Mouse (Mus musculus): ENCODE data around the gene Asphd2. TPM values are rescaled to one million over a fixed set of nuclear protein-coding genes. Genes with fewer than 3 reads are reported as not detected.

Asphd2 gene
- polyA plus RNA-seq, 1 experiment from 2014 or later: 1.9 TPM

GRCm38 (mm10) chr5:112366879-112367278 lies 27.8 kb downstream of the Asphd2 start:
- Histone ChIP-seq H3K9me3 (ENCODE audit: control insufficient read depth, low read length) (no peaks in the 10 kb centered on the region), H3K27ac (ENCODE audit: low read length) (no peak overlapping the region), H3K36me3 (ENCODE audit: control insufficient read depth, insufficient read depth, low read length) (peaks cover 18% of the 10 kb centered on the region), H3K4me1 (ENCODE audit: control insufficient read depth, insufficient read depth, low read length) (no peaks in the 10 kb centered on the region), H3K4me2 (ENCODE audit: low read depth, low read length) (no peak overlapping the region), H3K4me3 (ENCODE audit: low read length) (no peak overlapping the region), H3K9ac (ENCODE audit: low read depth, low read length) (no peak overlapping the region), H3K27me3 (replicated peaks; ENCODE audit: control insufficient read depth, insufficient read depth, low read length) (no peaks in the 10 kb centered on the region)
- no peak for ATAC-seq
- 93% methylated on average over 6 of the region's 6 CpGs for whole genome bisulfite sequencing

- Histone ChIP-seq H3K27ac (ENCODE audit: low read length) (no peak overlapping the region), H3K9ac (ENCODE audit: low read depth, low read length) (no peak overlapping the region), H3K4me1 (ENCODE audit: control insufficient read depth, insufficient read depth, low read length) (no peaks in the 10 kb centered on the region), H3K4me3 (ENCODE audit: low read length) (no peak overlapping the region), H3K4me2 (ENCODE audit: low read depth, low read length) (no peak overlapping the region), H3K36me3 (ENCODE audit: control insufficient read depth, insufficient read depth, low read length) (peaks cover 12% of the 10 kb centered on the region), H3K27me3 (replicated peaks; ENCODE audit: control insufficient read depth, insufficient read depth, low read length) (no peaks in the 10 kb centered on the region), H3K9me3 (ENCODE audit: control insufficient read depth, low read length) (no peaks in the 10 kb centered on the region)
- no peak for ATAC-seq
- WGBS: 58% methylated on average over 10 of the region's 10 CpGs
Measured at GRCm38 (mm10) chr5:112364184-112364797, 30.4 kb downstream of the Asphd2 start.

- H3K27ac ChIP-seq (ENCODE audit: low read length): no peak overlapping the region
- no peak overlapping the region for H3K4me2 ChIP-seq (ENCODE audit: low read depth, low read length)
- no peak overlapping the region for H3K4me3 ChIP-seq (ENCODE audit: low read length)
- peaks cover 11% of the 10 kb centered on the region for H3K36me3 ChIP-seq (ENCODE audit: control insufficient read depth, insufficient read depth, low read length)
- H3K4me1 ChIP-seq (ENCODE audit: control insufficient read depth, insufficient read depth, low read length): no peaks in the 10 kb centered on the region
- 78% methylated on average over 3 of the region's 3 CpGs for WGBS
- H3K9me3 ChIP-seq (ENCODE audit: control insufficient read depth, low read length): no peaks in the 10 kb centered on the region
- peak; percentile 58 for ATAC-seq
- H3K9ac ChIP-seq (ENCODE audit: low read depth, low read length): no peak overlapping the region
- no peaks in the 10 kb centered on the region for H3K27me3 ChIP-seq (replicated peaks; ENCODE audit: control insufficient read depth, insufficient read depth, low read length)
Measured at GRCm38 (mm10) chr5:112360077-112360476, 34.6 kb downstream of the Asphd2 start.

- no peaks in the 10 kb centered on the region for H3K27me3 ChIP-seq (replicated peaks; ENCODE audit: control insufficient read depth, insufficient read depth, low read length)
- no peaks in the 10 kb centered on the region for H3K9me3 ChIP-seq (ENCODE audit: control insufficient read depth, low read length)
- H3K4me2 ChIP-seq (ENCODE audit: low read depth, low read length): no peak overlapping the region
- H3K4me3 ChIP-seq (ENCODE audit: low read length): no peak overlapping the region
- 89% methylated on average over 4 of the region's 4 CpGs for WGBS
- H3K4me1 ChIP-seq (ENCODE audit: control insufficient read depth, insufficient read depth, low read length): no peaks in the 10 kb centered on the region
- no peak for ATAC-seq
- H3K36me3 ChIP-seq (ENCODE audit: control insufficient read depth, insufficient read depth, low read length): peaks cover 10% of the 10 kb centered on the region; the same call in 1 of the 2 replicates
- H3K9ac ChIP-seq (ENCODE audit: low read depth, low read length): no peak overlapping the region
- H3K27ac ChIP-seq (ENCODE audit: low read length): no peak overlapping the region
Measured at GRCm38 (mm10) chr5:112359520-112359919, 35.1 kb downstream of the Asphd2 start.

- Histone ChIP-seq H3K36me3 (ENCODE audit: control insufficient read depth, insufficient read depth, low read length) (peaks cover 8% of the 10 kb centered on the region; the same call in 1 of the 2 replicates), H3K4me3 (ENCODE audit: low read length) (no peak overlapping the region), H3K27ac (ENCODE audit: low read length) (no peak overlapping the region), H3K9me3 (ENCODE audit: control insufficient read depth, low read length) (no peaks in the 10 kb centered on the region), H3K9ac (ENCODE audit: low read depth, low read length) (no peak overlapping the region), H3K4me2 (ENCODE audit: low read depth, low read length) (no peak overlapping the region), H3K4me1 (ENCODE audit: control insufficient read depth, insufficient read depth, low read length) (no peaks in the 10 kb centered on the region), H3K27me3 (replicated peaks; ENCODE audit: control insufficient read depth, insufficient read depth, low read length) (no peaks in the 10 kb centered on the region)
- 93% methylated on average over 9 of the region's 9 CpGs for WGBS
- no peak for ATAC-seq
Measured at GRCm38 (mm10) chr5:112356322-112356721, 38.3 kb downstream of the Asphd2 start.

- Histone ChIP-seq H3K36me3 (ENCODE audit: control insufficient read depth, insufficient read depth, low read length) (peaks cover 8% of the 10 kb centered on the region; the same call in 1 of the 2 replicates), H3K4me1 (ENCODE audit: control insufficient read depth, insufficient read depth, low read length) (no peaks in the 10 kb centered on the region), H3K27me3 (replicated peaks; ENCODE audit: control insufficient read depth, insufficient read depth, low read length) (no peaks in the 10 kb centered on the region), H3K27ac (ENCODE audit: low read length) (no peak within 1 kb of the TSS), H3K9ac (ENCODE audit: low read depth, low read length) (no peak within 1 kb of the TSS), H3K9me3 (ENCODE audit: control insufficient read depth, low read length) (no peaks in the 10 kb centered on the region), H3K4me2 (ENCODE audit: low read depth, low read length) (no peak within 1 kb of the TSS), H3K4me3 (ENCODE audit: low read length) (no peak within 1 kb of the TSS)
- peak; percentile 19; the same call in 1 of the 2 replicates for ATAC-seq
- WGBS: 66% methylated on average over 13 of the region's 13 CpGs
Measured at GRCm38 (mm10) chr5:112355910-112356309, 38.8 kb downstream of the Asphd2 start, which contains the start of gene Gm6583. Gene Gm6583 (minus strand): TSS chr5:112356033.

GRCm38 (mm10) chr5:112355493-112355892 lies 39.2 kb downstream of the Asphd2 start:
- Histone ChIP-seq H3K4me2 (ENCODE audit: low read depth, low read length) (no peak overlapping the region), H3K27me3 (replicated peaks; ENCODE audit: control insufficient read depth, insufficient read depth, low read length) (no peaks in the 10 kb centered on the region), H3K4me1 (ENCODE audit: control insufficient read depth, insufficient read depth, low read length) (no peaks in the 10 kb centered on the region), H3K27ac (ENCODE audit: low read length) (no peak overlapping the region), H3K36me3 (ENCODE audit: control insufficient read depth, insufficient read depth, low read length) (peaks cover 9% of the 10 kb centered on the region; the same call in 1 of the 2 replicates), H3K9me3 (ENCODE audit: control insufficient read depth, low read length) (no peaks in the 10 kb centered on the region), H3K9ac (ENCODE audit: low read depth, low read length) (no peak overlapping the region), H3K4me3 (ENCODE audit: low read length) (no peak overlapping the region)
- 81% methylated on average over 6 of the region's 6 CpGs for WGBS
- ATAC-seq: no peak

GRCm38 (mm10) chr5:112349169-112349568 lies 45.5 kb downstream of the Asphd2 start:
- H3K4me1 ChIP-seq (ENCODE audit: control insufficient read depth, insufficient read depth, low read length): peaks cover 18% of the 10 kb centered on the region
- H3K36me3 ChIP-seq (ENCODE audit: control insufficient read depth, insufficient read depth, low read length): peaks cover 14% of the 10 kb centered on the region
- no peak for ATAC-seq
- no peak overlapping the region for H3K4me2 ChIP-seq (ENCODE audit: low read depth, low read length)
- H3K9me3 ChIP-seq (ENCODE audit: control insufficient read depth, low read length): no peaks in the 10 kb centered on the region
- H3K4me3 ChIP-seq (ENCODE audit: low read length): no peak overlapping the region
- H3K27me3 ChIP-seq (replicated peaks; ENCODE audit: control insufficient read depth, insufficient read depth, low read length): no peaks in the 10 kb centered on the region
- 87% methylated on average over 8 of the region's 8 CpGs for WGBS
- no peak overlapping the region for H3K27ac ChIP-seq (ENCODE audit: low read length)
- H3K9ac ChIP-seq (ENCODE audit: low read depth, low read length): no peak overlapping the region

- no peaks in the 10 kb centered on the region for H3K9me3 ChIP-seq (ENCODE audit: control insufficient read depth, low read length)
- no peak overlapping the region for H3K27ac ChIP-seq (ENCODE audit: low read length)
- H3K4me2 ChIP-seq (ENCODE audit: low read depth, low read length): 0 out of 2 replicates have a peak overlapping the region, but pooled peaks have one; percentile 39
- no peaks in the 10 kb centered on the region for H3K27me3 ChIP-seq (replicated peaks; ENCODE audit: control insufficient read depth, insufficient read depth, low read length)
- peaks cover 28% of the 10 kb centered on the region for H3K4me1 ChIP-seq (ENCODE audit: control insufficient read depth, insufficient read depth, low read length)
- H3K9ac ChIP-seq (ENCODE audit: low read depth, low read length): no peak overlapping the region
- ATAC-seq: no peak
- WGBS: 75% methylated on average over 16 of the region's 16 CpGs
- H3K4me3 ChIP-seq (ENCODE audit: low read length): no peak overlapping the region
- H3K36me3 ChIP-seq (ENCODE audit: control insufficient read depth, insufficient read depth, low read length): peaks cover 12% of the 10 kb centered on the region
Measured at GRCm38 (mm10) chr5:112346211-112346965, 48.3 kb downstream of the Asphd2 start.

All from intestine, embryonic 16.5 days (tissue).